Mouse (Mus musculus) ES-Bruce4 (cell line): ENCODE results near the gene Naaa. TPM values are rescaled to one million over a fixed set of nuclear protein-coding genes. Genes with fewer than 3 reads are reported as not detected.

Experiments
- H3K27ac ChIP-seq: 2 replicates; pipeline ENCODE4 v1.5.1; 2012; ENCODE audit warnings: low read length, inconsistent platforms; ENCODE audit not compliant: insufficient read depth
- H3K27me3 ChIP-seq: 2 replicates; pipeline ENCODE4 v1.6.1; 2012; ENCODE audit warnings: mild to moderate bottlenecking, low read length, inconsistent platforms; ENCODE audit not compliant: control insufficient read depth, poor library complexity, insufficient read depth, severe bottlenecking
- H3K36me3 ChIP-seq: 2 replicates; pipeline ENCODE4 v1.6.1; 2012; ENCODE audit warnings: inconsistent platforms, mild to moderate bottlenecking, low read length, moderate library complexity; ENCODE audit not compliant: control insufficient read depth, poor library complexity, insufficient read depth, severe bottlenecking
- H3K4me1 ChIP-seq: one replicate; pipeline ENCODE4 v1.8.1; 2011; ENCODE audit warnings: low read length; ENCODE audit not compliant: control insufficient read depth, insufficient read depth
- H3K4me3 ChIP-seq: 2 replicates; pipeline ENCODE4 v1.5.1; 2011; ENCODE audit warnings: low read depth, mild to moderate bottlenecking, low read length
- H3K9ac ChIP-seq: 2 replicates; pipeline ENCODE4 v1.6.1; 2012; ENCODE audit warnings: low read depth, mild to moderate bottlenecking, inconsistent platforms; ENCODE audit not compliant: poor library complexity, severe bottlenecking
- H3K9me3 ChIP-seq: replicated peaks from 2 replicates; pipeline ENCODE4 v1.6.1; 2012; ENCODE audit warnings: mild to moderate bottlenecking, low read length, inconsistent platforms; ENCODE audit not compliant: control insufficient read depth, poor library complexity, insufficient read depth, severe bottlenecking
- CTCF ChIP-seq: IDR thresholded peaks from one replicate; pipeline ENCODE4 v1.8.1; 2011; ENCODE audit warnings: low read depth, low read length
- EP300 ChIP-seq: IDR thresholded peaks from 2 replicates; pipeline ENCODE4 v1.6.1; 2011; ENCODE audit warnings: low read depth, low read length; ENCODE audit not compliant: insufficient read depth
- POLR2A ChIP-seq: IDR thresholded peaks from one replicate; pipeline ENCODE4 v1.8.1; 2011; ENCODE audit warnings: low read length; ENCODE audit not compliant: insufficient read depth
- polyA plus RNA-seq: library from polyadenylated mRNA; stranded (reverse); fragments of >200 nt; gene quantifications from 2 replicates; pipeline ENCODE4 v1.2.4, GENCODE M21; 2011; ENCODE audit warnings: low read depth; ENCODE audit not compliant: missing spikeins, insufficient read depth, insufficient read length

The Naaa gene
- polyA plus RNA-seq, 1 experiment = 6.7 TPM

DNA sequence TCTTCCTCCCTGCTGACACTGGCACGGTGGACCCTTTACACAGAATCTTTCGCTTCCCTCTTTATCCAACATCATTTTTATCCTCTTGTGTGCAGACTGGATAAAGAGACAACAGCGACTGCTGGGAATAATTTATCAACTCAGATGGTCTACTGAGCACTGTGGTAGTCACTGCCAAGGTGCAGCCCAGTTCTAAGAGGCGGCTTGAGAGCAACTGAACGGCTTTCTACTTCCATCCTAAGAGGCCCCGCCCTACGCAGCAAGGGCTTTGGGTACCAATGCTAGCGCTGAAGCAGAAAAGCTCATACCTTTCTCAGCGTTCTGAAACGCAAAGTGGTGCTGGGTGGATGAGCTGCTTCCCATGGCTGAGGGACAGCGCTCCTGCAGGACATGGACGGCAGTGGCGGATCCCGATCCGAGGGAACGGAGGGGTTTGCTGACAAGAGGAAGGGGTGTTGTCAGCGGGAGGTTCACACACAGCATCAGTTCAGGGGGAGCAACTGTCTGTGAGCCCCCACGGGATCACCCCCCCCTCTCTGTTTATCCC, 25.1 kb downstream of the Naaa start:
- TF ChIP-seq POLR2A (no peak), CTCF (peak; percentile 46), EP300 (no peak)
- no peaks in the 10 kb centered on the region for H3K27me3 ChIP-seq
- H3K27ac ChIP-seq = no peak overlapping the region
- H3K9ac ChIP-seq = no peak overlapping the region
- no peaks in the 10 kb centered on the region for H3K4me1 ChIP-seq
- no peak overlapping the region for H3K4me3 ChIP-seq
- no peaks in the 10 kb centered on the region for H3K9me3 ChIP-seq
- no peaks in the 10 kb centered on the region for H3K36me3 ChIP-seq

DNA sequence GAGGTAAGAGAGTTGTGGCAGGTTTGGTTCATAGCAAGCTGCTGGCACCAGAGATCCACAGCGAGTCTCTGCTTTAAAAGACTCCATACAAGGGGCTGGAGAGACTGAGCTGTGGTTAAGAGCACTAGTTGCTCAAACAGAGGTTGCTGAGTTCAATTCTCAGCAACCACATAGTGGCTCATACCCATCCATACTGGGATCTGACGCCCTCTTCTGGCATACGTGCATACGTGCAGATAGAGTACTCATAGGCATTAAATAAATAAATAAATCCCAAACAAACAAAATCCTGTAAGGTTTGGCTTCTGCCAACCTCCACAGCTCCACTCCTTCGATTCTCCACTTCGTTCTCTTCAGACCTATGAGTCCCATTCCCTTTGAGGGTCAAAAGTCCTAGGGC, 25.9 kb downstream of the Naaa start:
- TF ChIP-seq POLR2A (no peak), CTCF (no peak), EP300 (no peak)
- Histone ChIP-seq H3K36me3 (no peaks in the 10 kb centered on the region), H3K4me3 (no peak overlapping the region), H3K27me3 (no peaks in the 10 kb centered on the region), H3K9ac (no peak overlapping the region), H3K27ac (no peak overlapping the region), H3K4me1 (no peaks in the 10 kb centered on the region), H3K9me3 (no peaks in the 10 kb centered on the region)

DNA sequence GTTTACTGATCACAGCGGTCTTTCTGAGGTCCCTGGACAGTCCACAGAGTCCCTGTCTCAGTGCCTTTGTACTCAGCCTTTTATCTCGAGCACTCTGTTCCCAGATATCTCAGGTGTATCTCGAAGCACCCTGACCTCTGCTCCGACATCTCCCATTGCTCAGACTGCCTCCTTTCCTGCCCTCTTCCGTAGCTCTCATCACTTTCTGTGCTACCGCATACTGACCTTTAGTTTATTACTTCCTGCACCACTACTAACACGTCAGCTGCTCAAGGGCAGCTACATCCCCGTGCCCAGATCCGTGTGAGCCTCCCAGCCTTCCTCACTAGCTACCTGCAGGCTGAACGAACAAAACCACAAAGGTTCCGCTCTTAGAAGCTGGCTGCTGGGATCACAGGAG, 29.4 kb downstream of the Naaa start:
- no peak overlapping the region for H3K4me3 ChIP-seq
- TF ChIP-seq EP300 = no peak
- no peak for TF ChIP-seq CTCF
- no peak for TF ChIP-seq POLR2A

DNA sequence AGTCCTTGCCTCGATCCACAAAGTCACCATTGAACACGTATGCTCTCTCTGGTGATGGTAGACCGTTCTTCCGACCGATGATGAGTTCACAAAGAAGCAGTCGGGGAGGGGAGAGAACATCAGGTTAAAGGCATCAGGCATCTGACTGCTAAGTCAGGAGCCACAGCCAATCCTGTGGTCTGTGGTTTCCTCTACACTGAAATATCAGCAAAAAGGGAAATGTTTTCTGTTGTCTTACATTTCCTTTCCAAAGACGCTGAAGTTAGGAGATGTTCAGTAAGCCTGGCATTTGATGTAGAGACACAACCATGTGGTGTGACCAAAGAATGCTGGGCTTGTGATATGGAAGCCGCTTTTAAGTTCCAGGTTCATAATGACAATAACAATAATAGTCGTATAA, 32.5 kb downstream of the Naaa start:
- H3K4me3 ChIP-seq = no peak overlapping the region
- no peak overlapping the region for H3K27ac ChIP-seq
- TF ChIP-seq POLR2A = no peak
- no peak for TF ChIP-seq EP300
- no peak for TF ChIP-seq CTCF
- no peaks in the 10 kb centered on the region for H3K36me3 ChIP-seq
- no peaks in the 10 kb centered on the region for H3K4me1 ChIP-seq
- H3K27me3 ChIP-seq = no peaks in the 10 kb centered on the region
- no peaks in the 10 kb centered on the region for H3K9me3 ChIP-seq
- no peak overlapping the region for H3K9ac ChIP-seq

More for the DNA sequence above, 29.4 kb downstream of the Naaa start:
- Histone ChIP-seq H3K9me3 (no peaks in the 10 kb centered on the region), H3K36me3 (no peaks in the 10 kb centered on the region), H3K27me3 (no peaks in the 10 kb centered on the region), H3K27ac (no peak overlapping the region), H3K4me1 (no peaks in the 10 kb centered on the region), H3K9ac (no peak overlapping the region)

DNA sequence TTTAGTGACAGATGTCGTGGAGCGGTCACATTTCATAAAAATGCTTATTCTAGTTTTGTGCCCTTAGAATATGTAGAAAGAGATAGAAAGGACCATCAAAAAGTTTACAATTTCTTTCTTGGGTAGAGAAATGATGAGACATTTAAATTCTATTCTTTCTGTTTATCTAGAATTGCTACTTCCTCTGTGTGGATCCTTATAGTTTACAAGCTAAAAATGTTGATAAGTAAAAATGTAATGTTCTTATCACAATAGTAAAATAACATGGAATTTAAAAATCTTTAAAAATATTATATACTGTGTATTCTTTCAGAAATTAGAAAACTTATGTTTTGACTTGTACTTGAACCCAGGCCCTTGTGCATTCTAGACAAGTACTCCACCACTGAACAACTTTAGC, 33.1 kb downstream of the Naaa start:
- H3K4me3 ChIP-seq = no peak overlapping the region
- no peaks in the 10 kb centered on the region for H3K9me3 ChIP-seq
- no peaks in the 10 kb centered on the region for H3K4me1 ChIP-seq
- H3K27me3 ChIP-seq = no peaks in the 10 kb centered on the region
- no peak overlapping the region for H3K27ac ChIP-seq
- no peak overlapping the region for H3K9ac ChIP-seq
- H3K36me3 ChIP-seq = no peaks in the 10 kb centered on the region
- TF ChIP-seq CTCF (no peak), EP300 (no peak), POLR2A (no peak)

DNA sequence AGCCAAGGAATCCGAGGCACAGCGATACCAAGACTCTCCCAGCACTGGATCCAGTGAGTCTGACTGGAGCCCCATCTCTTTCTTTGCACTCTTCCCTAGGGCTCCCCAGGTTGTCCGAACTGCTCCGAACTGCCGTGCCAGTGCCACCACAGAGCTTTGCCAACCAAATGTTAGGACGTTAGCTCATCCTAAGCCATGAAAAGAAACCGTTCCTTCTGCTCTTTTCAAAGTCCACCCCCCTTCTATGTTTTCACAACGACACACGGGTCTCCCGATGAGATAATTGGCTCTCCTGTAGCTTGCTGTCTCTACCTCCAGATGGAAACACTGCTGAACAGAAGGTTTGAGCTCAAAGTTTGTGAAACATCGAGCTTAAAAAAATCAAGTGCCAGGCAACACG, 37.2 kb downstream of the Naaa start:
- H3K27ac ChIP-seq = no peak overlapping the region
- H3K36me3 ChIP-seq = no peaks in the 10 kb centered on the region
- H3K9me3 ChIP-seq = no peaks in the 10 kb centered on the region
- H3K4me1 ChIP-seq = no peaks in the 10 kb centered on the region
- no peak overlapping the region for H3K9ac ChIP-seq
- H3K4me3 ChIP-seq = no peak overlapping the region
- no peaks in the 10 kb centered on the region for H3K27me3 ChIP-seq
- TF ChIP-seq POLR2A = no peak
- TF ChIP-seq EP300 = no peak
- no peak for TF ChIP-seq CTCF
